Mouse (Mus musculus) cerebellum, adult 2 months (tissue): ENCODE measurements at regions not wholly inside any gene's neighbourhood (a gene's known extent, or its start where the extent isn't known, plus 50 kb on each side); places are given as distances from the start of the nearest gene placed in this dataset.

ENCODE experiments used
- DNase-seq, 2 experiments: peaks; one replicate each; pipeline ENCODE4 v3.0.0; 2021
- H3K27ac ChIP-seq: fragments of 200-500 bp; 2 replicates; pipeline ENCODE4 v1.5.1; 2012; ENCODE audit warnings: low read length, control low read depth, inconsistent platforms; ENCODE audit not compliant: insufficient read depth
- H3K27me3 ChIP-seq: fragments of 200-500 bp; 2 replicates; pipeline ENCODE4 v1.6.1; 2012; ENCODE audit warnings: inconsistent platforms, mild to moderate bottlenecking, low read length, moderate library complexity; ENCODE audit not compliant: control insufficient read depth, insufficient read depth
- H3K4me1 ChIP-seq: fragments of 200-500 bp; 2 replicates; pipeline ENCODE4 v1.6.1; 2011; ENCODE audit warnings: low read length; ENCODE audit not compliant: control insufficient read depth, insufficient read depth
- H3K4me3 ChIP-seq: fragments of 200-500 bp; replicated peaks from 2 replicates; pipeline ENCODE3; 2011; ENCODE audit warnings: mild to moderate bottlenecking, low read depth, low read length, control low read depth; ENCODE audit not compliant: insufficient read depth
- CTCF ChIP-seq: fragments of 200-500 bp; IDR thresholded peaks from 2 replicates; pipeline ENCODE4 v1.5.1; 2011; ENCODE audit warnings: low read depth, mild to moderate bottlenecking, control low read depth, low read length, moderate library complexity, borderline replicate concordance; ENCODE audit not compliant: insufficient read depth
- POLR2A ChIP-seq: fragments of 200-500 bp; IDR thresholded peaks from 2 replicates; pipeline ENCODE4 v1.6.1; 2011; ENCODE audit warnings: low read length, control low read depth, borderline replicate concordance; ENCODE audit not compliant: insufficient read depth
- WGBS: fragments of 180-500 bp; shearing (Covaris S2); methylation state at CpG from one replicate; pipeline ENCODE4 v1.1.7; 2018; 5-methylcytosine and 5-hydroxymethylcytosine counted together

GRCm38 (mm10) chr2:173443262-173443661, 79.1 kb upstream of the 1700021F07Rik start:
- Histone ChIP-seq H3K4me3 (no peak overlapping the region), H3K27ac (no peak overlapping the region), H3K27me3 (no peaks in the 10 kb centered on the region; the same call in 1 of the 2 replicates), H3K4me1 (no peaks in the 10 kb centered on the region)
- DNase-seq: no peak
- 36% methylated on average over 10 of the region's 10 CpGs for WGBS
- TF ChIP-seq CTCF (no peak), POLR2A (no peak)

GRCm38 (mm10) chr2:173444386-173444785, 78.0 kb upstream of the 1700021F07Rik start:
- Histone ChIP-seq H3K27ac (no peak overlapping the region), H3K27me3 (no peaks in the 10 kb centered on the region; the same call in 1 of the 2 replicates), H3K4me3 (no peak overlapping the region), H3K4me1 (no peaks in the 10 kb centered on the region)
- WGBS: 90% methylated on average over 9 of the region's 9 CpGs
- TF ChIP-seq POLR2A: no peak
- no peak for TF ChIP-seq CTCF
- DNase-seq: no peak

- 72% methylated on average over 3 of the region's 3 CpGs for WGBS
Observed at GRCm38 (mm10) chr2:173445039-173445438, 77.3 kb upstream of the 1700021F07Rik start.

GRCm38 (mm10) chr2:173448546-173449187, 73.7 kb upstream of the 1700021F07Rik start:
- no peak for DNase-seq
- H3K4me3 ChIP-seq: no peak overlapping the region
- TF ChIP-seq CTCF: no peak
- no peak for TF ChIP-seq POLR2A
- no peaks in the 10 kb centered on the region; the same call in 1 of the 2 replicates for H3K27me3 ChIP-seq
- no peak overlapping the region for H3K27ac ChIP-seq
- 85% methylated on average over 11 of the region's 11 CpGs for WGBS
- H3K4me1 ChIP-seq: no peaks in the 10 kb centered on the region

More at GRCm38 (mm10) chr2:173445039-173445438, 77.3 kb upstream of the 1700021F07Rik start:
- DNase-seq: no peak
- no peaks in the 10 kb centered on the region; the same call in 1 of the 2 replicates for H3K27me3 ChIP-seq
- TF ChIP-seq CTCF (no peak), POLR2A (no peak)
- H3K27ac ChIP-seq: no peak overlapping the region
- H3K4me1 ChIP-seq: no peaks in the 10 kb centered on the region
- no peak overlapping the region for H3K4me3 ChIP-seq

GRCm38 (mm10) chr2:173449198-173449597, 73.2 kb upstream of the 1700021F07Rik start:
- no peak for TF ChIP-seq CTCF
- no peak for TF ChIP-seq POLR2A
- Histone ChIP-seq H3K27ac (no peak overlapping the region), H3K27me3 (no peaks in the 10 kb centered on the region), H3K4me1 (no peaks in the 10 kb centered on the region), H3K4me3 (no peak overlapping the region)
- 88% methylated on average over 5 of the region's 5 CpGs for WGBS
- DNase-seq: no peak

- Histone ChIP-seq H3K27ac (no peak overlapping the region), H3K27me3 (no peaks in the 10 kb centered on the region), H3K4me3 (no peak overlapping the region), H3K4me1 (no peaks in the 10 kb centered on the region)
- TF ChIP-seq CTCF (no peak), POLR2A (no peak)
- WGBS: 85% methylated on average over 15 of the region's 15 CpGs
- DNase-seq: no peak
Observed at GRCm38 (mm10) chr2:173451993-173452481, 70.3 kb upstream of the 1700021F07Rik start.

- TF ChIP-seq CTCF: no peak
- TF ChIP-seq POLR2A: no peak
- Histone ChIP-seq H3K4me3 (no peak overlapping the region), H3K27me3 (no peaks in the 10 kb centered on the region), H3K27ac (no peak overlapping the region), H3K4me1 (no peaks in the 10 kb centered on the region)
- no peak for DNase-seq
- WGBS: 90% methylated on average over 4 of the region's 4 CpGs
Observed at GRCm38 (mm10) chr2:173452800-173453199, 69.6 kb upstream of the 1700021F07Rik start.
